Mouse (Mus musculus): ENCODE data around the gene Pigr. TPM values are rescaled to one million over a fixed set of nuclear protein-coding genes. Genes with fewer than 3 reads are reported as not detected.

The Pigr gene
- total RNA-seq (2023) = 1 to 10 TPM; 4.4 to 4.6 TPM

GRCm38 (mm10) chr1:130826448-130826847 lies at the start of gene Pigr:
Gene Pigr (plus strand): TSS chr1:130826684.

GRCm38 (mm10) chr1:130800602-130801001 lies 25.9 kb upstream of the Pigr start, which contains the start of gene Fcamr:
Gene Fcamr (plus strand): TSS chr1:130800902.

DNA sequence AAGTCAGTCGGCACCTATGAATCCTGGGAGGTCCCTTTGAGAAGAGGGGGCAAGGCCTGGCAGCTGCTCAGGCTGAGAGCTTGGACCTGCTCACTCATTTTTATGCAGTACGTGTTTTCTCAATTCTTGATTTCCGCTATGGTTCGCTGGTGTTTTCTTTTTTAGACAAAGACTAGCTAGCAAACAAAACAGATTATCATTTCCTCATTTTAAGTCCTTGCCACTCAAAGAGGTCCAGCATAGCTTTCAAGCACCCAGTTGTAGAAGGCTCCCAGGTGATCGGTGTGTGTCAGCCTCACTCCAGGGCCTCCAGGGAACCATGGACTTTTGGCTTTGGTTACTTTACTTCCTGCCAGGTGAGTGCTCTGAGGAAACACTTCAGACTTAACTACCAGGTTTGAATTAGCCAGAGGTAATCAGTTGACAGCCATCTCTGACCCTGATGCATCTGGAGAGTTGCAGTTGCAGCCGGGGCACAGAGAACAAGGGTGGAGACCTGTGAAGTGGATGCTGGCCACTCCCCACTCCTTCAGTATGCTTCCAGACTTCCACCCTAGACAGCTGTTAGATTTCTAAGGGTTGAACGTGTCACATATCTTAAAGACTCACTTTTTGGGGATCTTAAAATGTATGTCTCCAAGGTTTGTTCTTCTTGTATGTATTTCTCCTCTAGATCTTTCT lies 39.2 kb downstream of the Pigr start, which contains the start of gene Fcmr:
Fcmr (plus strand) TSS at position 129 of the 681 bp plus-strand sequence.

GRCm38 (mm10) chr1:130887354-130887753 lies 60.9 kb downstream of the Pigr start, which contains the start of gene Il24:
Gene Il24 (minus strand): TSS chr1:130887454.

Other genes with a start within 250 kb of the Pigr start
- gene Zp3r, start 197.1 kb upstream of the Pigr start, total RNA-seq (2023) = not detected
- not detected for gene C4bp, start 165.1 kb upstream of the Pigr start, total RNA-seq (2023)
- gene Gm29427, start 110.9 kb upstream of the Pigr start, total RNA-seq (2023) = not detected
- 10 to 100 TPM; 10.0 to 14.5 TPM for gene Yod1, start 109.4 kb upstream of the Pigr start, total RNA-seq (2023)
- 10 to 100 TPM; 24.2 to 26.4 TPM for gene Pfkfb2, start 97.4 kb upstream of the Pigr start, total RNA-seq (2023)
- gene AA986860, start 94.7 kb upstream of the Pigr start, total RNA-seq (2023) = under 1 TPM; 0.36 to 0.73 TPM
- gene Fcamr, start 25.8 kb upstream of the Pigr start, total RNA-seq (2023) = not detected
- 1,000 to 10,000 TPM; 1,016 to 1,048 TPM for gene Fcmr, start 39.0 kb downstream of the Pigr start, total RNA-seq (2023)
- not detected for gene Il24, start 60.8 kb downstream of the Pigr start, total RNA-seq (2023)
- not detected for gene Il20, start 84.8 kb downstream of the Pigr start, total RNA-seq (2023)
- gene Il19, start 113.4 kb downstream of the Pigr start, total RNA-seq (2023) = not detected
- gene Il10, start 193.2 kb downstream of the Pigr start, total RNA-seq (2023) = 1 to 10 TPM; 2.4 to 2.9 TPM